Mouse (Mus musculus): ENCODE results near the gene Impdh2.

Impdh2 gene

DNA sequence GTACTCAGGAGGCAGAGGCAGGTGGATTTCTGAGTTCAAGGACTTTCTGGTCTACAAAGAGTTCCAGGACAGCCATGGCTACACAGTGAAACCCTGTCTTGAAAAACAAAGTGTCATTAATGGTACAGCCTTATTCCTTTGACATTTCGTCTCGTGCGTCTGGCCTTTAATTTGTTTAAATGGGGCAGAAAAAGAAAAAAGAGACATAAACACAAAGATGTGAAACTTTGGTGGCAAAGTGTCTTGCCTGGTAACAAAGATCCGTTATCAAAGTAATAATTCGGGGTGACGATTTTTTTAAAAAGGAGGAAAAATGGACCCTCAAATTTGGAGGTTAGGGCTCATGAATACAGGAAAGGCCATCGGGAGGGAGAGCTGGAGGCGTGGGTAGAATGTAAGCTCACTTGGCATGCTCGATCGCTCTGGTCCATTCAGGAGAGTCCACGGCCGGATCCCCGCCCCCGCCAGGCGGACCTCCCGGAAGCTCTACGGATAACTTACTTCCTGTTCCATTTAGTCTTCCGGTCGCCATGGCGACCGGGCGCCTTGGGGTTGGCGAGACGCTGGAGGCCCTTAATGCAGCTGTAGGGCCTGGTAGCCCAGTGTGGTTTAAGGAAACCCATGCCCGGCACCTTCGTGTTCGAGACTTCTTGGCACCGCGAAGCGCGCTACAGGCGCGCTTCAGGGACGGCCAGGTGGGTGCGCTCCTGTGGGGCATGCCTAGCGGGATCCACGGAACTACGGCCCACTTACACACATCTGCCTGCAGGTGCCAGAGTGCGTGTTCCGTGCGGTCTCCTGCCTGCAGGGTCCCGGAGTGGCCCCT lies 9.5 kb downstream of the Impdh2 start, which contains the start of gene Dalrd3:
TSS of gene Dalrd3 (plus strand) at position 506 of the 826 bp plus-strand sequence.
- DNase-seq (ENCODE audit: low spot score in 2 of 2) = peak; percentile 89 to 94

- DNase-seq (ENCODE audit: low spot score in 2 of 2) = peak; percentile 76 to 83
Observed at GRCm38 (mm10) chr9:108570207-108570896, 10.3 kb downstream of the Impdh2 start.

DNA sequence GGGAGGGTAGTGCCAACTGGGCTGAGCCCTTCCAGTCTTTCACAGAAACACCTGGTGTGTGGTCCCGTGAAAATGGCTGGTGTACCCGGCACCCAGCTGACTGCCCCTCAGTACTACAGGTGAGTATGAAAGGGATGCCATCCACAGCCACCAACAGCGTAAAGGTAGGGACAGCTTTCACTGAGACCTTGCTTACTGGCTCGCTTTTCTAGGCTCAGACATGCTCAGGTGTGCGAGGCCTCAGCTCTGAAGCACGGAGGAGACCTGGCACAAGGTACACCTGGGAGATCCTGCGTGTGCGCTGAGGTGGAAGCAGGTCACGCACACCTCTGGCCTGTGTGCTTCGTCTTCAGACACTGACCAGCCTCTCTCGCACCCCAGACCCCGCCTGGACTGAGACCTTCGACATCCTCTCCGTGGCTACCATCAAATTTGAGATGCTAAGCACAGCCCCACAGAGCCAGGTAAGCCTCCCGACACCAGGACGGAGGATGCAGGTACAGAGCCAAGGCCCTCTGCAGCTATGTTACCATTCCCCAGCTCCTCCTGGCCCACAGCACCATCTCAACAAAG lies 11.4 kb downstream of the Impdh2 start:
- DNase-seq (ENCODE audit: low spot score in 2 of 2) = no peak

GRCm38 (mm10) chr9:108572321-108572720 lies 12.2 kb downstream of the Impdh2 start:
- no peak for DNase-seq (ENCODE audit: low spot score in 2 of 2)

DNA sequence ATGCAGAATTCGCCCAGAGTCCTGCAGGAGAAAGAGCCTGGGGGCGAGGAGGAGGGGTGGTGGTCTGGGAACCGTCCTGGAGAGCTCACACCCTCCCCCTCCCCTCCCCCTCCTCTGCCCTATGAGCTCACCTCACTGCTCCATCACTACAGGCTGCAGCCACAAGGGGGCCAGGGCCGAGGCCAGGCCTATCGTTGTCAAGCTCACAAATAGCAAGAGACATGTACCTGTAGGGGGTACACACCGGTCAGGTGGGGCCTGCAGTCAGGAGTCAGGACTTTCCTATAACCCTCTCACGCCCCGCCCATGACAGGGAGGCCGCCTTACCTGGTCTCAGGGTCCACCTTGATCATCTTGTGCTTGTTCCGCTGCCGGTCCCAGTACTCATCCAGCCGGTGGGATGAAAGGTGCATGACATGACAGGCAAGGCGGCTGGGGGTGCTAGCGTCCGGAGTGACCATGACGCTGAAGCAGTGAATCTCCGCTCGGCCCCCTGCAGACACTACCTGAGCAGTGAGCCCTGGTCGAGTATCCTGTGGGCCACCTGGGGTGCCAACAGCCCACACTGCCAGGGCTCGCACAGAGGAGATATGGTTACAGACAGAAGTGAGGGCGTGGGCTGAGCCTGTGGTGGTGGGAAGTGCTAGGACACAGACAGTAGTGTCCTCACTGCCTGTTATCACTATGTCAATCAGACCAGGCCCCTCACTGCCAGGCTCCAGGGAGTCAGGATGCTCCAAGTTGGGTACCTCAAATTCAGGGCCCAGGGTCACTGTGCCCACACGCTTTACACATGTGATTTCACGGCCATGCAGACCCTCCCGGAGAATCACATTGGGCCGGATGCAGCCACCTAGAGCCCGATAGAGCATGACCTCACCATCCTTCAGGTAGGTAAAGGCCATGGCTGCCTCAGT lies 13.9 kb downstream of the Impdh2 start:
- DNase-seq (ENCODE audit: low spot score in 2 of 2) = no peak

- DNase-seq (ENCODE audit: low spot score in 2 of 2) = no peak
Observed at GRCm38 (mm10) chr9:108574921-108575320, 14.8 kb downstream of the Impdh2 start.

- no peak for DNase-seq (ENCODE audit: low spot score in 2 of 2)
Observed at GRCm38 (mm10) chr9:108575321-108576297, 15.5 kb downstream of the Impdh2 start.

- DNase-seq (ENCODE audit: low spot score in 2 of 2) = no peak
Observed at GRCm38 (mm10) chr9:108577025-108577424, 16.9 kb downstream of the Impdh2 start.

DNA sequence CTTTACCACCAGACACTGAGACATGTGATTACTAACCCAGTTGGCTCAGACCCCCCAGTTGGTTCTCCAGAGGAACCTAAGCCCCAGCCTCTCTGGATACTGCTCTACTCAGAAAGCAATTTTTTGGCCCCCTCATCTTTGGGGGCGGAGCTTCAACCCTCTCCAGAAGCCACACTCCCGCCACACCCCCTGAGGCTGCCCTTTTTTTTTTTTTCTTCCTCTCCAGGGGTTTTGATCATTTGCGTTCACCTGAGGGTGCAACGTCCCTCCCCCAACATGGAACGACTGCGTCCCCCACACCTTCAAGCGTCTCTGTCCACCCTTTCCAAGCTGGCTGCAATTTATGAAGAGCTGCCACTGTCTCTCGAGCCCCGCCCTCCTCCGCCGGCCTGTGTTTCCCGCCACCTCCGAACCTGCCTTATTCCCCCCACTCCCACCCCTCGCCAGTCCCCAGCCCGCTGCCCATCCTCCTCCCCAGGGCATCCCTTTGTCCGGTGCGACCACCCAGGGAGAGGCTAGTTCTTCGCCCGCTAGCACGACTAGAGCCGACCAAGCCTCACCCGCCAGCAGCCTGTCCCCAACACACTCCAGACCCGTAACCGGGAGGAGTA lies 18.0 kb downstream of the Impdh2 start:
- DNase-seq (ENCODE audit: low spot score in 2 of 2) = no peak

DNA sequence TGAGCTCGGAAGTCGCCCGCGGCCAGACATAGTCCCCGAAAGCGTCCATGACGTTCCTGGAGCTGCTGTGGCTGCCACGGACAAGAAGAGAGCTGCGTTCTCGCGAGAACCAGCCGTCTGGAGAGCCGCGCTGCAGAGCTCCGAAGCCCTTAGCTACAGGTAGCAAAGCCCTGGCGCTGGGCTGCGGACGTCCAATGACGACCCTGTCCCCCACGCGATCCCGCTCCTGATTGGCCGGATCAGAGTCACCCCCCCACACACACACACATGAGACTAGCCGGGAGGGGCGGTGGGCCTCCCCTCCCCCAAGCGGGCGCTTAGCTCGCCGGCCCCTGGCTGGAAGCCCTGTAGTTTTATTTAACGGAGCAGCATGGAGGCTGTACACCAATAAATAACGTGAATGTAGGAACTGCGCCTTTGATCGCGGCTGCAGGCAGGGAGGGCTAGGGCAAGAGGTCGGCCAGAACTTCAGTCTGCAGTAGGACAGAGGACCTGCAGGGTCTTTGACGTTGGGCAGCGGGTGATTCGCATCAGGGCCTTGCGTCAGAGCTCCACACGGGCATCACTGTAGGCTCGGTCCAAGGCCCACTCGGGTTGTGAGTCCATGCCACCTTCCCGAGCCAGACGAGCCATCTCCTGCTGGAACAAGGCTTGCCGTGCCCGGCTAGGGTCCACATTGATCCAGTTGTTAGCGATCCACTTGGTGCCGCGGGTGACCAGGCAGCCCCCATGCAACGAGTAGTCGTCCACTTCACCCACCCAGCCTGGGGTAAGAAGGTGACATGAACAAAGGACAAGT lies 18.7 kb downstream of the Impdh2 start, which contains the start of gene Wdr6:
TSS of gene Wdr6 (minus strand) at position 195 of the 799 bp plus-strand sequence.
- DNase-seq (ENCODE audit: low spot score in 2 of 2) = peak; percentile 82 to 89

DNA sequence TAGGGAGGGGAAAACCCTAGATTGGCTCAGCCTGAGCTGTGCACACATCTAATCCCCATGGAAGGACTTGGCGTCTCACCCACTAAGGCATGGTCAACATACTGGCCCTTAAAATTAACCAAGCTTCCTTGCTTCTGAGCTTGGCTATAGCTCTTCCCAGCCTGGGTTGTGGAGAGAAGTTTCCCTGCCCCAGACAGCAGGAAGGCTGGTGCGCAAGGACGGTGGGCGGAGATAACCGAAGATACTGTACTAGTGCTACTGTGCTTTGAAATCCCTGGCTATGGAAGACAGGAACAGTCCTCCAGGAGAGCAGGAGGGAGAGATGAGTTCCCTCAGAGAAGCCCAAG lies 19.2 kb downstream of the Impdh2 start:
- no peak for DNase-seq (ENCODE audit: low spot score in 2 of 2)

DNA sequence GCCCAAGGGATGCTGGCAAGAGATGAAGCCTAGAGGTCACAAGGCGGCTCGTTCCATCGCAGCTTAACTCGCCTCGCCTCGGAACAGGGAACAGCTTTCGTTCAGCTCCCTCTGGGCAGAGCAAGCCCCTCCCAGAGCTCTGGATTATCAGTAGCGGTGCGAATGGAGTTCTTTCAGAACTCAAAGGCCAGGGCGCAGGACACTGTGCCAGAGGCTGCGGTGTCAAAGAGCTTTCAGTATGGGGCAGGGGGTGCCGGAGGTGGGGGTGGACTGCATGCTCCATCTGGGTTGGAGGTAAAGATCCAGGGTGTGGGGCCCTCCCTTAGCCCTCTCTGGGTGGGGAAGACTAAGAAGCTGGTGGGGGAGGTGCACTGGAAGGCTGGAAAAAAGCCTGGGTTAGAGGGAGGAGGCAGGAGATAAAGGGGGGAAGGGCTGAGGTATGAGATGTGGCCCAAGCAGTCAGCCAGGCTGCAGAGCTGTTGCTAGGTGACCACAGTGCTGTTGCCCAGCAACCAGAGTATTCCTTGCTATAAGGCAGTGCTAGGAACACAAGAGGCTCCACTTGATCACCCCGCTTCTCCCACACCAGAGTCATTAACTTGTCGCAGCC lies 27.6 kb downstream of the Impdh2 start:
- peak; percentile 84 to 93 for DNase-seq (ENCODE audit: low spot score in 2 of 2)

- DNase-seq (ENCODE audit: low spot score in 2 of 2) = no peak
Observed at GRCm38 (mm10) chr9:108589229-108589628, 29.1 kb downstream of the Impdh2 start.

DNA sequence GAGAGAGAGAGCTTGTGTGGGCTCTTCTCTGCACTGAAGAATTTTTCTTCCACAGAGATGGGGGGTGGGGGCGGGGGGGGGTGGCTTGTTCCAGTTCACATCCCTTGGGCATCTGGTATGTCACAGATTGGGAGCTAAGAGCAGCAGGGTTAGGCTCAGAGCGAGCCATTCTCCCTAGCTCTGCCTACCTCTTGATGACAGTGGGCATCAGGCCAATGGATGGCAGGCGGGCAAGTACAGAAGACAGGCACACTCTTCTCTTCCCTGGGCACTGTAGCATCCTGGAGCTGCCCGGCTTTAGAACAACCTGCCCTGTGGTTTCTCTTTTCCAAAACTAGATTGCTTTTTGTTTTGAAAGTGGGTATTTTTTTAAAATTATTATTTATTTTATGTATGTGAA lies 31.4 kb downstream of the Impdh2 start:
- no peak for DNase-seq (ENCODE audit: low spot score in 2 of 2)

- DNase-seq (ENCODE audit: low spot score in 2 of 2) = no peak
Observed at GRCm38 (mm10) chr9:108594354-108594753, 34.3 kb downstream of the Impdh2 start.

DNA sequence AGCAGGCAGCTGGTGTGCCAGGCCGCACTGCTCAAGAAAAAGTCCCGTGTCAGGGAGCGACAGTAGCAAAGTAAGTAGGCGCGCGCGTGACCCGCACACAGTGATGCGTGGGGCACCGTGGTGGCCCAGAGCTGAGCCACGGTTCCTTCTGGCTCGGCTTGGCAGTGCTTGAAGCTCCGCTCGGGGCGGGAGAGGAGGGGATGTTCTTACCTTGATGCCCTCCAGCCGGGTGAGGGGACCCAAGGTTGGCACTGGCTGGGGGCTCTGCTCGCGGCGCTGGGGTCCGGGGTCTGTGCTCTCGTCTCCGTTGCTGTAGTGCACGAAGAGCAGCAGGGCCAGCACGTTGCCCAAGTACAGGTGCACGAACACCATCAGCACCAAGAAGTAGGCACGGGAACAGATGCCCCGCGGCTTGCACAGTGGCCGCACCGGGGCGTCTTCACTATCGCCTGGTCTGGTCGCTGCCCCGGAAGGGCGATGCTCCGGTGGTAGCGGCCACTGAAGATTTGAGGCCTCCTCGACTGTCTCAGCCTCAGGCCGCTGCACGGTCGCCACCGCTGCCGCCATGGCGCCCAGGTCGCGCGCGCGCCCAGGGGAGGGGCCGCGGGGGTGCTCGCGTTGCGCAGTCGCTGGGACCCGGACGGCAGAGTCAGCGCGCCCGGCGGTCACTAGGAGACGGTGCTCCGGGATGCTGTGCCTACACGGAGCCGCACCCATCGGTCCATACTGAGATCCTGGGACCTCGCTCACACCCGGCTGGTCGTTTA lies 37.1 kb downstream of the Impdh2 start, which contains the start of gene P4htm:
TSS of gene P4htm (minus strand) at position 670 of the 767 bp plus-strand sequence.
- peak; percentile 75 to 84 for DNase-seq (ENCODE audit: low spot score in 2 of 2)

- DNase-seq (ENCODE audit: low spot score in 2 of 2) = no peak
Observed at GRCm38 (mm10) chr9:108599021-108599566, 39.0 kb downstream of the Impdh2 start.
